Mouse (Mus musculus) liver, embryonic 14.5 days (tissue): Measurements from ENCODE around the gene Il16. TPM values are rescaled to one million over a fixed set of nuclear protein-coding genes. Genes with fewer than 3 reads are reported as not detected.

Experiments used
- ATAC-seq: fragments of 200-750 bp; cut with Nextera tagmentation; 2 replicates; pipeline ENCODE4 v1.8.0; 2017; ENCODE audit warnings: moderate number of reproducible peaks, mild to moderate bottlenecking, moderate library complexity; ENCODE audit not compliant: insufficient read depth
- DNase-seq, 3 experiments: peaks; one replicate each; pipeline ENCODE4 v3.0.0-alpha.2; 2012 to 2013; ENCODE audit warnings: low read depth in 3 of 3, low spot score in 3 of 3
- H3K27ac ChIP-seq: fragments of 300-500 bp; sonication (generic); 2 replicates; pipeline ENCODE4 v1.5.1; 2014; ENCODE audit warnings: moderate library complexity, mild to moderate bottlenecking, control low read depth, inconsistent platforms
- H3K27me3 ChIP-seq: fragments of 300-500 bp; sonication (generic); 2 replicates; pipeline ENCODE4 v1.6.1; 2014; ENCODE audit warnings: mild to moderate bottlenecking, low read length, moderate library complexity; ENCODE audit not compliant: control insufficient read depth, insufficient read depth
- H3K36me3 ChIP-seq: fragments of 300-500 bp; sonication (generic); replicated peaks from 2 replicates; pipeline ENCODE4 v1.6.1; 2014; ENCODE audit warnings: low read depth; ENCODE audit not compliant: control insufficient read depth, insufficient read depth
- H3K4me1 ChIP-seq, 2 experiments: fragments of 200-500 bp in 1 of 2; fragments of 300-500 bp in 1 of 2; sonication (generic) in 1 of 2; replicated peaks; 2 replicates each; pipeline ENCODE4 v1.6.1; 2012 to 2014; ENCODE audit warnings: antibody characterized with exemption in 1 of 2, inconsistent platforms in 1 of 2, low read length in 1 of 2; ENCODE audit not compliant: control insufficient read depth in 2 of 2, insufficient read depth in 2 of 2
- H3K4me2 ChIP-seq: fragments of 300-500 bp; sonication (generic); 2 replicates; pipeline ENCODE4 v1.6.1; 2014; ENCODE audit warnings: low read depth, mild to moderate bottlenecking, control low read depth, moderate library complexity
- H3K4me3 ChIP-seq, 2 experiments: fragments of 200-500 bp in 1 of 2; fragments of 300-500 bp in 1 of 2; sonication (generic) in 1 of 2; 2 replicates each; pipeline ENCODE4 v1.5.1; 2012 to 2014; ENCODE audit warnings: low read depth in 2 of 2, low read length in 2 of 2, mild to moderate bottlenecking in 2 of 2, control low read depth in 1 of 2, inconsistent platforms in 1 of 2, moderate library complexity in 1 of 2; ENCODE audit not compliant: insufficient read depth in 1 of 2
- H3K9ac ChIP-seq: fragments of 300-500 bp; sonication (generic); replicated peaks from 2 replicates; pipeline ENCODE4 v1.6.1; 2014; ENCODE audit warnings: mild to moderate bottlenecking, control low read depth, moderate library complexity
- H3K9me3 ChIP-seq: fragments of 300-500 bp; sonication (generic); 2 replicates; pipeline ENCODE4 v1.6.1; 2016; ENCODE audit warnings: low read length, mixed read lengths; ENCODE audit not compliant: control insufficient read depth
- CTCF ChIP-seq: IDR thresholded peaks from 2 replicates; pipeline ENCODE4 v1.5.1; 2016; ENCODE audit warnings: antibody characterized with exemption, low read depth, control low read depth
- EP300 ChIP-seq: IDR thresholded peaks from 2 replicates; pipeline ENCODE4 v1.6.1; 2016; ENCODE audit warnings: antibody characterized with exemption, low read depth
- WGBS: fragments of 180-500 bp; shearing (Covaris S2); extraction: QIAGEN DNeasy Blood & Tissue Kit; methylation state at CpG from one replicate; pipeline ENCODE4 v1.1.7; 2014; ENCODE audit not compliant: insufficient replicate concordance; 5-methylcytosine and 5-hydroxymethylcytosine counted together
- polyA plus RNA-seq, 2 experiments: library from polyadenylated mRNA; depleted of rRNA in 1 of 2; stranded (reverse) in 1 of 2; unstranded in 1 of 2; fragments of >200 nt; fragmentation: Nextera tagmentation in 1 of 2; extraction: Ambion mirVana in 1 of 2; gene quantifications; 2 replicates each; pipeline versions ENCODE4 v1.2.1 to v1.2.3; 2012 to 2014

The Il16 gene
- polyA plus RNA-seq, 2 experiments = 2.3 to 3.8 TPM

DNA sequence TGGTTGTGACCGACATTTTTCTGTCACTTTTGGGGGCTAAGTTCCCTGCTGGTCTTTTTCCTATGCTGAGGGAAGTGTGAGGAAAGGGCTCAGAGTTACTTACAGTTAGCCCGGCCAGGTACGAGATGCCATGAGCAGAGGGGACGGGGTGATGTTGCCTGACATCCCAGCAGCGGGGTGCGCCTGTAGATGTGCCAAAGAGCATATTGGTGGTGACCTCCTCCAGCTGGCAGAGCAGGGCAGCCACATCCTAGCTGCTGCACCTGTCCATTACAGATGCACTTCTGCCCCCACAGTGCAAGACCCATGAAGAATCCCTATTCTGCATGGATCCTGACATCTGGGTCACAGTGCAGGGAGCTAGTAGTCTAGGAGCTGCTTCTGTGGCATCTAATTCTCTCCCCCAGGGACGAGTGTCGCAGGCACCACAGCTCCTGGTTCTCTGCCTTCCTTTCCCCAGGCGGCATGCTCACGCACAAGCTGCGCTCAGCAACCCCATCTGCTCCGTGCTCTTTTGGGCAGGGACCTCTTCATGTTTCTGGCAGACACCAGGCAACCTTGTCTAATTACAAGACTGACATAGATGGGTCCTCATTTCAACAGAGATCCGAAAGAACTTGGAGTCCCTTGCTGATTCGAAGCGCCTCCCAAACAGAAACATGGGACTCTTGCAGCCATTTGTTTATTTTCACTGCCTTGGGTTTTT is 13.4 kb downstream of the Il16 start:
- Histone ChIP-seq H3K4me2 (no peak overlapping the region), H3K9me3 (no peaks in the 10 kb centered on the region), H3K4me3 (no peak overlapping the region), H3K9ac (no peak overlapping the region), H3K4me1 (no peaks in the 10 kb centered on the region), H3K36me3 (no peaks in the 10 kb centered on the region), H3K27ac (no peak overlapping the region), H3K27me3 (no peaks in the 10 kb centered on the region)
- WGBS = 62% methylated on average over 15 of the region's 15 CpGs
- DNase-seq = no peak
- no peak for TF ChIP-seq CTCF
- TF ChIP-seq EP300 = no peak
- ATAC-seq = no peak

DNA sequence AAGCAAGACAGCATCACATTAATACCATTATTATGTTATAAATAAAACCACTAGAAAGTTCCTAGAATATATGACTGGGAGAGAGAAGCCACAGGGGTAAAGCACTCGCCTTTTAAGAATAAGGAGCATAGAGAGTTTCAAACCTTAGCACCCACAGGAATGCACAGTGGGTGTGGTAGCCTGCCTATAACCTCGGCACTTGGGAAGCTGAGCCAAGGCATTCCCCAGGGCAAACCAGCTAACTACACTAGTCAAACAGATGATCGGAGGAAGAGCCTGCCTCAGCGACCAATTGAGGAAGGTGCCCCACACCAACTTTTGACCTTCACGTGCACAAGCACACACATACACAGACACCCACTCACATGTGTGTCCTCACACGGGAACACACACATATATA is 14.2 kb downstream of the Il16 start:
- ATAC-seq (no peak), DNase-seq (no peak)
- H3K36me3 ChIP-seq = no peaks in the 10 kb centered on the region
- no peak overlapping the region for H3K4me3 ChIP-seq
- TF ChIP-seq EP300 = no peak
- no peak for TF ChIP-seq CTCF
- 54% methylated on average over 6 of the region's 6 CpGs for WGBS
- H3K27me3 ChIP-seq = no peaks in the 10 kb centered on the region
- H3K27ac ChIP-seq = no peak overlapping the region
- no peak overlapping the region for H3K9ac ChIP-seq
- no peaks in the 10 kb centered on the region for H3K4me1 ChIP-seq
- no peak overlapping the region for H3K4me2 ChIP-seq
- H3K9me3 ChIP-seq = no peaks in the 10 kb centered on the region

DNA sequence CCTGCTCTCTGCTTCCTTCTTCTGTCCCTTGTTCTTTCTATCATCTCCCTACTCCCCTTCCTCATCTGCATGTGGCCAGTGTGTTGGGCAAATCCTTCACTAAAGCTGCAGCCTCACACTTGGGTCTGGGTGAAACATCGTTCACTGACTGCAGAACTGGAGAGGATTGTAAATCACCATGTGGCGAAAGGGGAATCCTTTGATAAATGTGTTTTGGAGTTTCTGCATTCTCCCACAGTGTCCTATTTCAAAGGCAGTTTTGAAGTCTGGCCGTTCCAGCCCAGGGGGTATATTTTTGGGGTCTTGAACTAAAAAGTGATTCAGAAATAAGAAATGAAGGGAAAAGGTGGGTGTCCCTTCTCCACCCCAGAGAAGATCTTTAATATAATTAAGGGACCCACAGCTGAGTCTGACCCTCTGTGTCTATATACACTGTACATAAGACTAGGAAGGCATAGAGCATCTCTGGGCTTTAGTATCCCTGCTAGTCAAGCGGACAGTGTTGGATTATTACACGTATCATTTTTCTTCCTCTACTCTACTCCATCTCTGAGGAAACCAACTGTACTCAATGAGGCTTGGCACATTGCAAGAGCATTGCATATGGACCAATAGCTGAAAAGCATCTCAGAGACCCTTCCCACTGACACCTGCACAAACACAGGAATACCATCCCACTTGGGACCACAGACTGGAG is 18.4 kb downstream of the Il16 start:
- no peak for ATAC-seq
- H3K9me3 ChIP-seq = no peaks in the 10 kb centered on the region
- no peaks in the 10 kb centered on the region for H3K4me1 ChIP-seq
- WGBS = 55% methylated on average over 5 of the region's 5 CpGs
- TF ChIP-seq EP300 = no peak
- TF ChIP-seq CTCF = no peak
- H3K27ac ChIP-seq = no peak overlapping the region
- no peaks in the 10 kb centered on the region for H3K36me3 ChIP-seq
- H3K27me3 ChIP-seq = no peaks in the 10 kb centered on the region
- H3K4me3 ChIP-seq = no peak overlapping the region
- no peak overlapping the region for H3K4me2 ChIP-seq
- H3K9ac ChIP-seq = no peak overlapping the region
- no peak for DNase-seq

DNA sequence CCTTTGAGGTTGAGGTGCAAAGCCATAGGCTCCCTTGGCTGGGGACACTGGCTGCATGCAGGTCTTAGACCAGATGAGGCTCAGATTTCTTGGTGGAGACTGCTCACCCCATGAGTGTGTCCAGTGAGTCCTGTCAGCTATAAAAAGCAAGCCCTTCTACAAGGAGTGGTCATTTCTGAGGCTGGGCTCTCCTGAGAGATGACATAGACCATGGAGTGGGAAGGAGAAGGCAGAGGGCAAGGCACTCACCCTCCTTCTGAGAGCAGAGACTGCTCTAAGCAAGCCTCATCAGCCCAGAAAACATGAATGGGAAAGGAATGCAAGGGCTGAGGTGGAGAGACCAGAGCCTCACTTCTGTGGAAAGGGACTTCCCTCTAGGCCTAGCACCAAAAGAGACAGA is 19.7 kb downstream of the Il16 start:
- no peaks in the 10 kb centered on the region for H3K9me3 ChIP-seq
- no peak for TF ChIP-seq EP300
- TF ChIP-seq CTCF = no peak
- no peak for ATAC-seq
- H3K27ac ChIP-seq = no peak overlapping the region
- H3K4me2 ChIP-seq = no peak overlapping the region
- H3K4me1 ChIP-seq = no peaks in the 10 kb centered on the region
- no peak for DNase-seq
- H3K27me3 ChIP-seq = no peaks in the 10 kb centered on the region
- H3K4me3 ChIP-seq = no peak overlapping the region
- H3K9ac ChIP-seq = no peak overlapping the region
- no peaks in the 10 kb centered on the region for H3K36me3 ChIP-seq

DNA sequence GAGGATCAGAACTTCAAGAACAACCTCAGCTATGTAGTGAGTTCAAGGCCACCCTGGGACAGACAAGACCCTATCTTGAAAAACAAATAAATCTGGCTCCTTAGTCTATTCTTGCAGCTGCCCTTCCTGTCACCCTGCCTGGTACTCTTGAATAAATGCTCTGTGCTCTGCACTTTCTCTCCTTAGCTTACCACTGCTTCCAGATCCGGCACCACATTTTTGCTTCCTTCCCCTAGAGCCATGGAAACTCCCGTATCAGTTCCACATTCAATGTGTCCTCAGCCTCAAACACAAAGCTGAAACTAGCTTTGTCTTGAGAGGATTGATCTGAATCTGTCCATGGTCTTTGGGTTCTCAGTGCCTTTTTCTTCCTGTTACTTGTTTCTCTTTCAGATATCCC is 21.0 kb downstream of the Il16 start:
- Histone ChIP-seq H3K36me3 (no peaks in the 10 kb centered on the region), H3K9ac (no peak overlapping the region), H3K27me3 (no peaks in the 10 kb centered on the region), H3K4me2 (no peak overlapping the region), H3K4me3 (no peak overlapping the region), H3K4me1 (no peaks in the 10 kb centered on the region), H3K27ac (no peak overlapping the region), H3K9me3 (no peaks in the 10 kb centered on the region)
- ATAC-seq (no peak), DNase-seq (no peak)
- WGBS = 45% methylated on average over 2 of the region's 2 CpGs
- no peak for TF ChIP-seq EP300
- TF ChIP-seq CTCF = no peak
